Mouse (Mus musculus) megakaryocyte, embryonic 14.5 days (primary cell): ENCODE measurements around the gene Stard13. TPM values are rescaled to one million over a fixed set of nuclear protein-coding genes. Genes with fewer than 3 reads are reported as not detected.

ENCODE experiments used
- H3K27me3 ChIP-seq: replicated peaks from 2 replicates; pipeline ENCODE3; 2012; ENCODE audit warnings: inconsistent platforms
- H3K36me3 ChIP-seq: replicated peaks from 2 replicates; pipeline ENCODE3; 2012; ENCODE audit warnings: low read length, inconsistent platforms, mixed read lengths
- H3K4me1 ChIP-seq: 2 replicates; pipeline ENCODE4 v1.6.1; 2012; ENCODE audit warnings: inconsistent platforms
- H3K4me3 ChIP-seq: replicated peaks from 2 replicates; pipeline ENCODE3; 2012; ENCODE audit warnings: moderate library complexity, mild to moderate bottlenecking, inconsistent platforms
- H3K9me3 ChIP-seq: 2 replicates; pipeline ENCODE4 v1.6.1; 2012; ENCODE audit warnings: inconsistent platforms
- FLI1 ChIP-seq: IDR thresholded peaks from 2 replicates; pipeline ENCODE4 v1.6.1; 2012; ENCODE audit warnings: low read length, inconsistent platforms, mixed read lengths
- GATA1 ChIP-seq: IDR thresholded peaks from 3 replicates; pipeline ENCODE4 v1.6.1; 2012; ENCODE audit warnings: mixed read lengths, low read length, inconsistent platforms, borderline replicate concordance
- polyA plus RNA-seq: library from polyadenylated mRNA; stranded (reverse); fragments of >175 nt; gene quantifications from 2 replicates; pipeline ENCODE4 v1.2.3, GENCODE M21; 2012; ENCODE audit warnings: low replicate concordance; ENCODE audit not compliant: insufficient read depth

The Stard13 gene
- polyA plus RNA-seq, 1 experiment: 0.04 TPM

DNA sequence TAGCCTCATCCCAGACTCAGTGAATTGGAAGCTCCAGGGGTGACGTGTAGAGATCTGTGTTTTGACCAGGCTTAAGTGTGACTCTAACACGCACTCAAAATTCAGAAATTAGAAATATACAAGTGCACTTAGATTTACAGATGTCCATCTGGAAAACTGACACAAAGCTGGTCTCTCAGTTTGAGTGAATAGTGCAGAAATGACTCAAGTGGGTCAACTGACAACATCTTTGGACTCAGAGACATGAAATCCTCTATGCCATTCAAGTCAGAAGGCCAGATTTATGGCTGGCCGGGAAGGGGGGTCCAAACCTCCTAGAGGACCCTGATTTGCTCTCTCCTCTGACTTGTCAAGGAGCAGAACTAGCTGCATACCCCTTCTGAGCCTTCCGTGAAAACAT, 85.6 kb downstream of the Stard13 start:
- H3K9me3 ChIP-seq: peaks cover 10% of the 10 kb centered on the region

DNA sequence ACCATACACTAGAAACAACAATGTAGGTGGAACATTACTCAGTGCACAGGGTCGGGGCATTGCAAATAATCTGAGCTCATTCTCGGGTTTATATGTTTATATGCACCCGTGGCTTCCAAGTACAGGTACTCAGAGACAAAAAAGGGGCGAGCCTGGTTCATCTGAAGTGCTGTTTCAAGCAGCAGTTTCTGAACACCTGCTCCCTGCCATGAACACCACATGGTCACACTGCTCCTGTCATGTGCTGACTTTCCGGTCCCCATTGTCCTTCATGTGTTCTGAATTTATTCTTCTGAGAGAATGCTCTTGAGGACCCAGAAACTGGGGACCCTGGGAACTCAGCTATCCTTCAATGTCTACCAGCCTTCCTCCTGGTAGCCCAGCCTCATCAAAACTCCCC, 87.8 kb downstream of the Stard13 start:
- 0 out of 2 replicates have a peak, but pooled peaks cover 5% of the 10 kb centered on the region for H3K9me3 ChIP-seq
- no peaks in the 10 kb centered on the region for H3K36me3 ChIP-seq
- H3K4me1 ChIP-seq: no peaks in the 10 kb centered on the region
- no peak overlapping the region for H3K4me3 ChIP-seq
- no peaks in the 10 kb centered on the region for H3K27me3 ChIP-seq
- TF ChIP-seq GATA1 (no peak), FLI1 (no peak)

More for the DNA sequence above, 85.6 kb downstream of the Stard13 start:
- Histone ChIP-seq H3K4me1 (no peaks in the 10 kb centered on the region), H3K36me3 (no peaks in the 10 kb centered on the region), H3K4me3 (no peak overlapping the region), H3K27me3 (no peaks in the 10 kb centered on the region)
- TF ChIP-seq GATA1: no peak
- TF ChIP-seq FLI1: no peak

DNA sequence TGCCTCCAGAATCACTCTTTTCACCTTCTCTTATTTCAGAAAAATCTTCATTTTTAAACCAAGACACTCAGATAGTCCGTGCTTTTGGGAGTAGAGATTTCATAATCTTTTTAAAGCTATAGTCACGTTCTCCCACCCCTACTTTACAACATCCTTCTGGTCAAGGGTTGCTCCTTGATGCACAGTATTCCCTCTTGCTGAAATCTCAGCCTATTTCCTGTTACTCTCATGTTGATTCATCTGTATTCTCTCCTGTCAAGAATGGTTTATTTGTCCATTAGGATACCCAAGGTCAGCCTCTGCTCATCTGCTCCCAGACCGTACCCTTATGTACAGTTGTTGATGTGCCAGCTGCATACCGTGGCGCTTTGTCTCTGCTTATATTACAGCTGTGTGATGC, 89.7 kb downstream of the Stard13 start:
- Histone ChIP-seq H3K9me3 (peaks cover 3% of the 10 kb centered on the region; the same call in 1 of the 2 replicates), H3K4me1 (no peaks in the 10 kb centered on the region)
- TF ChIP-seq FLI1: no peak
- TF ChIP-seq GATA1: no peak

DNA sequence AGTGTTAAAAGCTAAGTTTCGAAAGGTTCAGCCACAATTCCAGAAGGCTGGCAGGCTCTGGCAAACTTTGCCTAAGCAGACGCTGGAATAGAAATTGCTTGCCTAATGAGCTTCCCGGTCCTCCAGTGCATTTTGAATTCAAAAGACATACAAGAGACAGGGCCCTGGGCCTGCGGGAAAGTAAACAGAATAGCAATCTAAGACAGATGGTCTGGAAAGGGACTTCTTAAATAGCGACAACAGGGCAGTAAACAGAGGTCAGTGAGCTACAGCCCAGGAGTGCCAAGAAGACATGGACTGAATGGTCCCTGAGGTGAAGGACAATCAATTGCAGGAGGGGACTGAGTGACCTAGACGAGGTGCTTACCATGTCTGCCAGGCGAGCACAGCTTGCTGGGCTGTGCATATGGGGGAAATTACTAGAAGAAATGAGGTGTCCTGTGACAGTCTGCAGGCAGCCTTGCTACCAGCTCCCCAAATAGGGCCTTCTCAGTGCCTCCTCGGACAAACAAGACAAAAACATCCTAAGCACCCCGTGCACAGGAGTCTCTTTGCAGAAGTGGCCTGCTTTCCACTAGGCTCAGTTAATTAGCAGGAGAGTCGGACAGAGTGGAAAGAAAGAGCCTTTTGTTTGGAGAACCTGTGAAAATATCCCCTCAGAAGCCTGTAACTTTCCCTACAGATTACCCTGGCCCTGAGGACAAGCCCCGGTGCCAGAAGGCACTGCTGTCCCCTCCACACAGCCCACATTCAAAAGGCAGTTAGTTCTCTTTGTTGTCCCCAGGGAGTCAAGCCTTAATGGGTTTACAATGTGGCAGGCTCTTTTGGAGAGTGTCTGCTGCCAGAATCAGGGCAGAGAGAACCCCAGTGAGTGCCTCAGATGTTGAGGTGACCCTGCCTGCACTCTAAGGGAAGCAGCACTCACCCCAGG, 90.7 kb downstream of the Stard13 start:
- H3K27me3 ChIP-seq: no peaks in the 10 kb centered on the region
- no peak overlapping the region for H3K4me3 ChIP-seq
- no peak for TF ChIP-seq FLI1
- no peak for TF ChIP-seq GATA1
- H3K4me1 ChIP-seq: no peaks in the 10 kb centered on the region
- no peaks in the 10 kb centered on the region for H3K36me3 ChIP-seq
- H3K9me3 ChIP-seq: peaks cover 3% of the 10 kb centered on the region; the same call in 1 of the 2 replicates

More for the DNA sequence above, 89.7 kb downstream of the Stard13 start:
- Histone ChIP-seq H3K36me3 (no peaks in the 10 kb centered on the region), H3K4me3 (no peak overlapping the region), H3K27me3 (no peaks in the 10 kb centered on the region)

DNA sequence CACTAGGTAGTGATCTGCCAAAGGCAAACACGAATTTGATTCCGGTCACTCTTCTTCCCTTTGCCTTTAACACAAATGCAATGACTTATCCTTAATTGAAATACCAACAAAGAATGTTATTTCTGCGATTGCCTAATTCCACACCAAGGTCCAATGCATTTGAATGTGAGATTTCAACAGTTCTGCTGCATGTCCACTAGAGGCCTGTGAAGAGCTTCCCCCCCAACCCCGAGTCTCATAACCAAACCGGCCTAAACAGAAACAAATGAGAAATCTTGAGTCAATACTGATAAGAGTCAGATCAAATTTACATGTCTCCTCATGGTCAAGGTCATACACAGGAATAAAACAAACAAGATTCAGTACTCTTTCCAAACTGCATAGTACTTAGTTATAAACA, 91.4 kb downstream of the Stard13 start:
- Histone ChIP-seq H3K4me3 (no peak overlapping the region), H3K4me1 (no peaks in the 10 kb centered on the region), H3K9me3 (peaks cover 4% of the 10 kb centered on the region), H3K36me3 (no peaks in the 10 kb centered on the region), H3K27me3 (no peaks in the 10 kb centered on the region)
- TF ChIP-seq GATA1 (no peak), FLI1 (no peak)

DNA sequence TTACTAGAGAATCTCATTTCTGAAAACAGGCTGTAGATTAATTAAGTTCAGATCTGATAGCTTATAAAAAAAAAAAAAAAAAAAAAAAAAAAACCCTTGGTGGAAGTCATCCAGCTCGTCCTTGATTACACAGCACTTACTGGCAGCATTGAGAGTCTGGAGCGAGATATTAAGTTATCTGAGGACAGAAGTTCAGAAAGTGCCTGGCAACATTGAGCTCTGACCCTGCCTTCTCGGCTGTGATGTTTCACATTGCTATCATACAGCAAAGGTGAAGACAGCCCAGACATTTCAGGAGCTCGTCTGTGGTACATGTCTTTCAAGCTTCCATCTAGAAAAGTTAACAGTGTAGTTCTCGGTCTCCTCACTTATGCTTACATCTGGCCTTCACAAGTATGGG, 95.7 kb downstream of the Stard13 start:
- peaks cover 23% of the 10 kb centered on the region for H3K9me3 ChIP-seq
- H3K4me3 ChIP-seq: no peak overlapping the region
- TF ChIP-seq FLI1: no peak
- TF ChIP-seq GATA1: no peak
- no peaks in the 10 kb centered on the region for H3K36me3 ChIP-seq
- no peaks in the 10 kb centered on the region for H3K27me3 ChIP-seq
- no peaks in the 10 kb centered on the region for H3K4me1 ChIP-seq

DNA sequence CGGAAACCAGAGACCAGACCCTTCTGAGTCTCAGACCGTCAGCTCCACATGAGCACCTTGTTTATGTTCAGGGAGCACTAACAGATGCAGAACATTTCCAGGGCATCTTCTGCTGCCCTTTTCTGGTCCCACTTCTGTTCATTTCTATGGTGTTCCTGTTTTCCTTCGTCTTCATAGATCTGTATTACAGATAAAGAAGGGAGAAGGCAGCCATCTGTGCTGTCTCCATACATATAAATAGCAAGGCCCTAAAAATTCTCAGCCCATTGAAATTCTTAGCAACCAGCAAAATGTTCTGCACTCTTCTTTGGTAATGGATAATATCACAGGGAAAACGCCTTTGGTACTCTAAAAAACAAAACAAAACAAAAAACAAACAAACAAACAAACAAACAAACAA, 96.3 kb downstream of the Stard13 start:
- Histone ChIP-seq H3K36me3 (no peaks in the 10 kb centered on the region), H3K27me3 (no peaks in the 10 kb centered on the region), H3K4me3 (no peak overlapping the region), H3K9me3 (peaks cover 23% of the 10 kb centered on the region), H3K4me1 (no peaks in the 10 kb centered on the region)
- TF ChIP-seq GATA1: no peak
- TF ChIP-seq FLI1: no peak

DNA sequence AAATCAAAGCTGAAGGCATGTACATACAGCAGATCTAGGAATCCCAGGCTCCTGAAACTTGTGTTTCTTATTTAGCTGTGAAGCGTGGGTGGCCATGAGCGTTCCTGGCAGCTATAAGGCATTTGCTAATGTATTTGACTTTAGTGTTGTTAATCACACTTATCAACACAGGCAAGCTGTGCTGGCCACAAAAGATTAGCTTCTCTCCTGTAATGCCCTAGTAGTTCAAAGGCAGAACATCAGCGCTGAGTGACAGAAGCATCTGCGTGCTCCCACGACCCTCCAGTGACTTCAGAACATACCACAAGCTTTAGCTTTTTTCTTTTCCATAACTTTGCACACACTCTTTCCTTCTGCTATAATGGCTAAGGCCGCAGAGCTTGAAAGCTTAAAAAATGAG, 97.7 kb downstream of the Stard13 start:
- no peaks in the 10 kb centered on the region for H3K36me3 ChIP-seq
- no peaks in the 10 kb centered on the region for H3K4me1 ChIP-seq
- no peak overlapping the region for H3K4me3 ChIP-seq
- peaks cover 23% of the 10 kb centered on the region for H3K9me3 ChIP-seq
- no peaks in the 10 kb centered on the region for H3K27me3 ChIP-seq
- TF ChIP-seq FLI1: no peak
- no peak for TF ChIP-seq GATA1

DNA sequence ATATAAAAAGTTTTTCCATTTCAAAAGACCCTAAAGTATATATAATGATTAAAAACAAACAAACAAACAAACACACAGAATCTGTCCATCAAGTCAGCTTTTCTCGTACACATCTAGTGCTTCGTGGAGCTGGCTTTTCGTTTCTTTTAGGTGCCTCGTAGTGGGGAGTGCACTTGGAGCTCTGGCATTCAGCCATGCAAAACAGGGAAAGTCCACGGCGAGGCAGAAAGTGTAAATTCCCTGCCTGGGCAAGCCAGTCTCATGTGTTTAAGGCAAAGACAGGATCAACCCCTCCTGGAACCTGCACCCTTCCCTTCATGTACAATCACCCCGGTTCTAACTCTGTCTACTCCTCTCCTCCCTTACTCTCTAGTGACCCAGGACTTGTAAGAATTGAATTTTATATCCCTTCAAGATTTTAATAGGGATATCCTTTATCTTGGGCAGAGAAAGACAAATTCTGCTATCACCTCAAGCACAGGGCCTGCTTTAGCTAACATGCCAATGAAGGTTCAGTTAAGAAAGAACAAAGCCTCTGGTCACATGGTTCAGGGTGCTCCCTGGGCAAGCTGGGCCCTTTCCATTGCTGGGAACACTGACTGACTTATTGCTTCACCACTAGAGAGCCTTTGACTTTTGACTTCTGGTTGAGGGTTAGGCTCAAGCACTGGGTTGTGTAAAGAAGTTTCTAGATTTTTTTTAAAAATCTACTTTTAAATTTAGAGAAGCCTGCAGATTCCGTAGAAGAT, 98.4 kb downstream of the Stard13 start:
- no peaks in the 10 kb centered on the region for H3K27me3 ChIP-seq
- H3K4me3 ChIP-seq: no peak overlapping the region
- no peaks in the 10 kb centered on the region for H3K36me3 ChIP-seq
- peaks cover 20% of the 10 kb centered on the region for H3K9me3 ChIP-seq
- TF ChIP-seq GATA1: no peak
- no peak for TF ChIP-seq FLI1
- no peaks in the 10 kb centered on the region for H3K4me1 ChIP-seq

DNA sequence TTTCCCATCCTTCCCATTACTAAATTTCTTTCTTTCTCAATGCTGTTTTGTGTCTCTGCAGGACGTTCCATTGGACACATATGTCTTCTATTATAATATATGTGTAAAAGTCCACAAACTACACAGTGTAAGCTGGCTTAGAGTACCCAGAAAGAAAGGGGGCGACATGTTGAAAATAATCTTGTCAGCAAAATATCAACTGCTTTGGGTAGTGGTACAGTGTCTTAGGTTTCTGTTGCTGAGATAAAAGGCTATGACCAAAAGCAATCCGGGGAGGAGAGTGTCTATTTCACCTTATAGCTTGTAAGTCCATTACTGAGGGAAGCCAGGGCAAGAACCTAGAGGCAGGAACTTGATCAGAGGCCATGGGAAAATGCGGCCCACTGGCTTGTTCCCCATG, 99.4 kb downstream of the Stard13 start:
- TF ChIP-seq FLI1 (no peak), GATA1 (no peak)
- H3K4me3 ChIP-seq: no peak overlapping the region
- H3K36me3 ChIP-seq: no peaks in the 10 kb centered on the region
- H3K27me3 ChIP-seq: no peaks in the 10 kb centered on the region
- H3K9me3 ChIP-seq: peaks cover 20% of the 10 kb centered on the region
- no peaks in the 10 kb centered on the region for H3K4me1 ChIP-seq
